In the genomic region with DNA sequence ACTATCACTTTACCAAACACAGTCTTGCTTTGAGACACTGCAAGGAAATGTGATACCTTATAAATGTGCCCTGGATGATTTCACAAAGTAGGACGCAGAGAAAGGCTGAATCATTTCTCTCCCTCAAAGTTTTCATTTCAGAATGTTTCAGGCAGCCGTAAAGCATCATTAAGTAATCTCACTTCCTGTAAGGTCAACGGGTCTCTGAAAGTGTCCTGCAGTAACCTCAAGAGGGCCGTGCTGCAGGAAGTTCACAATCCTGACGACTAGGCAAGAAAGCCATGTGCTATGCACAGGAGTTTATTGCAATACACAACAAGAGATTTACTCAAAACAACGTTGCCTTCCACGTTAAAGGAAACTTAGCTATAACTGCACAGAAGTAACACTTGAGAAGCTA, we compare ENCODE assay signal across 9 mouse cellular contexts. TPM values are rescaled to one million over a fixed set of nuclear protein-coding genes. Genes with fewer than 3 reads are reported as not detected.
DNase-seq lines count a peak whose midpoint lies in the region; ATAC-seq and TF ChIP-seq lines count a peak whose summit lies in the region.
"Had no signal": no experiment of that assay in that cellular context is flagged by ENCODE, and none has a peak within 500 bp of the region (broad histone marks: within the 10 kb centered on the region; RNA-seq: fewer than 3 reads in every experiment).

No protein-coding gene starts in this region.

- no peak for TF ChIP-seq CTCF in kidney, postnatal 0 days (IDR thresholded peaks at IDR 0.05; ENCODE audit: low read depth)
- no peak for TF ChIP-seq CTCF in midbrain, postnatal 0 days (IDR thresholded peaks at IDR 0.05)

- H3K27ac ChIP-seq in liver, embryonic 16.5 days (ENCODE audit: low read length): 0 out of 2 replicates have a peak overlapping the region, but pooled peaks have one; percentile 4
- H3K27ac ChIP-seq in kidney, postnatal 0 days: no peak overlapping the region
- no peak overlapping the region for H3K27ac ChIP-seq in midbrain, postnatal 0 days (ENCODE audit: low read depth, low read length)

- no peaks in the 10 kb centered on the region for H3K27me3 ChIP-seq in liver, embryonic 16.5 days (ENCODE audit: control insufficient read depth, insufficient read depth, low read depth, low read length)
- no peaks in the 10 kb centered on the region for H3K27me3 ChIP-seq in kidney, postnatal 0 days (ENCODE audit: insufficient read depth, low read length)
- no peaks in the 10 kb centered on the region for H3K27me3 ChIP-seq in midbrain, postnatal 0 days (ENCODE audit: insufficient read depth, low read length)

- DNase-seq in liver (no peak), NIH3T3 (ENCODE audit: low read depth) (peak; percentile 48)
- DNase-seq in kidney, postnatal 0 days (ENCODE audit: low spot score): peak; percentile 74
- DNase-seq in naive thymus-derived CD4-positive, alpha-beta T cell, adult 2 months (ENCODE audit: low read depth): peak; percentile 24
- no peak for DNase-seq in left cerebral cortex, postnatal 10 days (ENCODE audit: extremely low spot score in 1 of 2, low spot score in 2 of 2)
- DNase-seq in midbrain, postnatal 0 days (ENCODE audit: low spot score): no peak
- DNase-seq in right cerebral cortex, postnatal 4 days: no peak
- DNase-seq: layer of hippocampus, adult 9-11 months had no signal

- whole genome bisulfite sequencing in liver, embryonic 16.5 days (ENCODE audit: insufficient replicate concordance): 28% methylated on average over 7 of the region's 7 CpGs
- 30% methylated on average over 7 of the region's 7 CpGs for WGBS in kidney, postnatal 0 days
- WGBS in midbrain, postnatal 0 days: 81% methylated on average over 7 of the region's 7 CpGs

- no peak overlapping the region for H3K4me2 ChIP-seq in liver, embryonic 16.5 days (ENCODE audit: low read depth, low read length)
- H3K4me2 ChIP-seq in kidney, postnatal 0 days (ENCODE audit: low read length): no peak overlapping the region
- H3K4me2 ChIP-seq in midbrain, postnatal 0 days (ENCODE audit: low read depth, low read length, poor library complexity, severe bottlenecking): no peak overlapping the region

- intact Hi-C loops in left cerebral cortex, postnatal 10 days (cut with DNase I): loop anchor here (5.0 to 10.0 kb wide), 2 partner anchors 167 to 435 kb away; no protein-coding TSS in a partner anchor

- H3K4me1 ChIP-seq in liver, embryonic 16.5 days (ENCODE audit: control insufficient read depth, low read depth, low read length): no peaks in the 10 kb centered on the region; the same call in 1 of the 2 replicates
- H3K4me1 ChIP-seq in kidney, postnatal 0 days (replicated peaks; ENCODE audit: insufficient read depth, low read length): no peaks in the 10 kb centered on the region
- no peaks in the 10 kb centered on the region for H3K4me1 ChIP-seq in midbrain, postnatal 0 days (ENCODE audit: insufficient read depth, low read length)

- no peak overlapping the region for H3K4me3 ChIP-seq in liver, embryonic 16.5 days (ENCODE audit: low read depth, low read length)
- H3K4me3 ChIP-seq in kidney, postnatal 0 days (replicated peaks; ENCODE audit: low read depth, low read length): no peak overlapping the region
- no peak overlapping the region for H3K4me3 ChIP-seq in midbrain, postnatal 0 days (ENCODE audit: low read depth, low read length)

- no peaks in the 10 kb centered on the region for H3K9me3 ChIP-seq in liver, embryonic 16.5 days (replicated peaks; ENCODE audit: control insufficient read depth, low read length)
- no peaks in the 10 kb centered on the region for H3K9me3 ChIP-seq in kidney, postnatal 0 days (replicated peaks; ENCODE audit: low read length)
- no peaks in the 10 kb centered on the region for H3K9me3 ChIP-seq in midbrain, postnatal 0 days (ENCODE audit: low read length)

- no peak overlapping the region for H3K9ac ChIP-seq in liver, embryonic 16.5 days (ENCODE audit: low read depth, low read length)
- no peak overlapping the region for H3K9ac ChIP-seq in kidney, postnatal 0 days (ENCODE audit: low read depth, low read length)
- H3K9ac ChIP-seq in midbrain, postnatal 0 days (replicated peaks; ENCODE audit: low read length, poor library complexity, severe bottlenecking): no peak overlapping the region

- peak; percentile 35; the same call in 1 of the 2 replicates for ATAC-seq in liver, embryonic 16.5 days (ENCODE audit: low read depth)
- ATAC-seq in kidney, postnatal 0 days (replicated peaks; ENCODE audit: low FRiP score, low read depth): no peak
- no peak for ATAC-seq in midbrain, postnatal 0 days (ENCODE audit: low FRiP score)

- no peaks in the 10 kb centered on the region for H3K36me3 ChIP-seq in liver, embryonic 16.5 days (ENCODE audit: control insufficient read depth, insufficient read depth)
- H3K36me3 ChIP-seq in kidney, postnatal 0 days (ENCODE audit: insufficient read depth, low read length): no peaks in the 10 kb centered on the region
- H3K36me3 ChIP-seq in midbrain, postnatal 0 days (ENCODE audit: insufficient read depth, low read length): no peaks in the 10 kb centered on the region

RNA-seq across cellular contexts. Expression of a gene that starts 20.4 kb away (rescaled TPM):
- polyA plus RNA-seq in liver, embryonic 16.5 days (2015; fragmentation: Nextera tagmentation; extraction: Ambion mirVana): 13.5 and 15.8 TPM in 2 replicates
- 31.1 and 32.3 TPM in 2 replicates for polyA plus RNA-seq in kidney, postnatal 0 days (2015; fragmentation: Nextera tagmentation; extraction: Ambion mirVana)
- 10 to 100 TPM; 85.3 to 91.1 TPM for total RNA-seq in left cerebral cortex, postnatal 10 days (2021)
- 42.6 and 46.6 TPM in 2 replicates for total RNA-seq in midbrain, postnatal 0 days (2014; rRNA removed)
- 28.6 and 30.6 TPM in 2 replicates for polyA plus RNA-seq in midbrain, postnatal 0 days (2015; fragmentation: Nextera tagmentation; extraction: Ambion mirVana)

Comparison
In these comparisons a context has a peak if more than half of its experiments do, and no peak if none do; other contexts are left out.
1. DNase-seq: peak in NIH3T3 (single experiment), kidney, postnatal 0 days (single experiment) and naive thymus-derived CD4-positive, alpha-beta T cell, adult 2 months (single experiment); none in liver (single experiment), left cerebral cortex, postnatal 10 days (0 of 2), midbrain, postnatal 0 days (single experiment) and right cerebral cortex, postnatal 4 days (single experiment).